Mouse (Mus musculus) forebrain, embryonic 13.5 days (tissue): ENCODE results near the gene Entpd5. TPM values are rescaled to one million over a fixed set of nuclear protein-coding genes. Genes with fewer than 3 reads are reported as not detected.

Experiments used
- ATAC-seq: fragments of 200-750 bp; cut with Nextera tagmentation; 2 replicates; pipeline ENCODE4 v1.8.0; 2017
- H3K27ac ChIP-seq: fragments of 300-500 bp; sonication (generic); 2 replicates; pipeline ENCODE4 v1.5.1; 2015; ENCODE audit warnings: inconsistent platforms, mild to moderate bottlenecking, moderate library complexity
- H3K27me3 ChIP-seq: fragments of 300-500 bp; sonication (generic); 2 replicates; pipeline ENCODE4 v1.6.1; 2015; ENCODE audit warnings: mild to moderate bottlenecking, inconsistent platforms
- H3K36me3 ChIP-seq: fragments of 300-500 bp; sonication (generic); 2 replicates; pipeline ENCODE4 v1.6.1; 2015; ENCODE audit warnings: mild to moderate bottlenecking, inconsistent platforms; ENCODE audit not compliant: poor library complexity, severe bottlenecking
- H3K4me1 ChIP-seq: fragments of 300-500 bp; sonication (generic); 2 replicates; pipeline ENCODE4 v1.6.1; 2015; ENCODE audit warnings: inconsistent platforms
- H3K4me2 ChIP-seq: fragments of 300-500 bp; sonication (generic); 2 replicates; pipeline ENCODE4 v1.6.1; 2015; ENCODE audit warnings: inconsistent platforms, mild to moderate bottlenecking, moderate library complexity
- H3K4me3 ChIP-seq: fragments of 300-500 bp; sonication (generic); 2 replicates; pipeline ENCODE4 v1.5.1; 2015; ENCODE audit warnings: mild to moderate bottlenecking, inconsistent platforms
- H3K9ac ChIP-seq: fragments of 300-500 bp; sonication (generic); 2 replicates; pipeline ENCODE4 v1.6.1; 2015; ENCODE audit warnings: mild to moderate bottlenecking, inconsistent platforms
- H3K9me3 ChIP-seq: fragments of 300-500 bp; sonication (generic); replicated peaks from 2 replicates; pipeline ENCODE4 v1.6.1; 2016; ENCODE audit warnings: inconsistent platforms
- WGBS: fragments of 180-500 bp; shearing (Covaris S2); methylation state at CpG from one replicate; pipeline ENCODE4 v1.1.7; 2015; 5-methylcytosine and 5-hydroxymethylcytosine counted together
- polyA plus RNA-seq: library from polyadenylated mRNA; unstranded; fragments of >200 nt; fragmentation: Nextera tagmentation; extraction: Ambion mirVana; gene quantifications from 2 replicates; pipeline ENCODE4 v1.2.1, GENCODE M21; 2015

The Entpd5 gene
- polyA plus RNA-seq, result 8.8 and 9.9 TPM in 2 replicates

- Histone ChIP-seq H3K4me1 (peaks cover 10% of the 10 kb centered on the region), H3K9me3 (no peaks in the 10 kb centered on the region), H3K27me3 (peaks cover 7% of the 10 kb centered on the region; the same call in 1 of the 2 replicates), H3K9ac (peak within 1 kb of the TSS; percentile 80), H3K36me3 (no peaks in the 10 kb centered on the region), H3K27ac (peak within 1 kb of the TSS; percentile 76), H3K4me2 (peak within 1 kb of the TSS; percentile 90), H3K4me3 (peak within 1 kb of the TSS; percentile 73)
- WGBS, result 1% methylated on average over 63 of the region's 63 CpGs
- ATAC-seq, result peak; percentile 92
These were observed at the start of gene Entpd5, which contains the start of gene Bbof1 for GRCm38 (mm10) chr12:84408819-84409507. Gene Entpd5 (minus strand): TSS chr12:84409029. Gene Bbof1 (plus strand): TSS chr12:84409071.

DNA sequence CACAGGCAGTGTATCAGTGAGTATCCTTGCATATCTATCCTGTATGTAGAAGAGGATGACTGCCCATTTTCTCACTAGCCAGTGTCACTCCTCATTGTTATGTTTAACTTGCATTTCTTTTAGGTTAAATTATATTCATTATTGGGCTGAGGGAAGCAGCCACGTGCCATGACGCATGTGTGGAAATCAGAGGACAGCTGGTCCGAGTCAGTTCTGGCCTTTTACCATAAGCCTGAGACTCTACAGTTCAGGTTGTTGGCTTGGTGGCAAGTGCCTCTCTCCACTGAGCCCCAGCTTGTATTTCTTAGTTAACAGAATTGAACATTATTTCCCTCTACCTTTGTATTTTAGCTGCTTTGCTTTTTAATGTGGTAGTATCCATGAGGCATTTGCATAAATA, 48.1 kb upstream of the Entpd5 start:
- Histone ChIP-seq H3K4me1 (peaks cover 13% of the 10 kb centered on the region), H3K27me3 (no peaks in the 10 kb centered on the region), H3K4me3 (no peak overlapping the region), H3K9me3 (no peaks in the 10 kb centered on the region; the same call in 1 of the 2 replicates), H3K9ac (no peak overlapping the region), H3K27ac (no peak overlapping the region), H3K36me3 (peaks cover 31% of the 10 kb centered on the region), H3K4me2 (no peak overlapping the region)
- 96% methylated on average over 3 of the region's 3 CpGs for WGBS
- no peak for ATAC-seq

DNA sequence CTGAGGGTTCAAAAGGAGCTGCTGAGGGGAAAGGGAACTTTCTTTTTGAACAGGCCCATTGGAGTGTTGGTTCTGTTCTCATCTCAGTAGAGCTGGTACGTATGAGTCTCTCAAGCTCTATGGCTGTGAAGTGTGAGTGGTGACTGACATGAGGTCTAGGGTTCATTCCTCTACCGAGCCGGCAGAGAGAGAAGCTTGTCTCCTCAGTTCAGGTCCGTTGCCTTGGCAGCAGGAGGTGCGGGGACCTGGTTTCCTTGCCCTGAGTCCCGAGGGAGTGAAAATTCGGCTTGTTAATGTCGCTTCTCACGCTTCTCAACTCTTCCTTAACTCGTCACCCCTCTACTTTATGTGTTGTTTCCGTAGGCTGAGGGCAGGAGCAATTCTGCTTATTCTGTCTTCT, 43.0 kb upstream of the Entpd5 start:
- 2% methylated on average over 11 of the region's 11 CpGs for WGBS
- Histone ChIP-seq H3K9me3 (no peaks in the 10 kb centered on the region), H3K27me3 (peaks cover 4% of the 10 kb centered on the region; the same call in 1 of the 2 replicates), H3K4me2 (peak overlapping the region; percentile 99), H3K9ac (peak overlapping the region; percentile 76), H3K27ac (peak overlapping the region; percentile 32), H3K36me3 (0 out of 2 replicates have a peak, but pooled peaks cover 2% of the 10 kb centered on the region), H3K4me1 (peaks cover 23% of the 10 kb centered on the region), H3K4me3 (peak overlapping the region; percentile 85)
- no peak for ATAC-seq

DNA sequence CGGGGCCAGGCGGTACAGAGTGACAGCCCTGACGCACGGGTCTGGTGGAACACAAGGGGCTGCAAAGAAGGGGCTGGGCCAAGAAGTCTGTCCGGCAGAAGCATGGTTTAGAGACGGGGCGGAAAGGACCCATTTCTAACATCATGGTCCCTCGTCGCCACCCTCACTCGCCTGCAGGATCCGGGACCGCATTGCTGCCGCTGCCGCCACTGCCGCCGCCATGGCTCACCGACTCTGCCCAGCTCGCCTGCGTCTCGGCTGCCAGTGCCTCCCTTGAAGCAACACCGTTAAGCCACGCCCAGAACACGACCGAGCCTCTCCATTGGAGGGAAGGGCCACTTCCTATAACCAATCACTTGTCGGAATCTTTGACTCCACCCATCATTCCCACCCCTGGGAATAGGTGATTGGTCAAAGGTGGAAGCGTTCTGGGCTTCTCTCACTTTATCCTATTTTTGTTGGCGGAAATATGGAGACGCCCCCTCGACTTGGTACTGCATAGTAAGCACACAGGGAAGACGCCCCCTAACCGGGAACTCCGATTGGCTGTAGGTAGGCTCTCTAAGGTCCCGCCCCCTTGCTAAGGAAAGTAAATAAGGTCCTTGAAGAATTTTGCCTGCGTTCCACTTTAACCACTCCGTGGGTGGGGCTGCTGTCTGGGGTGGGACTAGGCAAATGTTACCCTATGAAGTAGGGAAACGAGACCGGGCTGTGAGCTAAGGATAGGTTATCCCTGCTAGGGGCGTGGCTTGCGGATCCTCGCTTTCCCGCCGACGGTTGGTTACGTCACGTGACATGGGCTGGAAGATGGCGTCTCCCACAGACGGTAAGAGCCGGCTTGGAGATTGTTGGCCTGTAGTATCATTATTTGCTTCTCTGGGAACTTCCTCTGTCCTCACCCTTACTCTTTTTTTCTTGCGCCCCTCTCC, 42.2 kb upstream of the Entpd5 start, which contains the start of the genes Aldh6a1 and Lin52:
TSS of gene Aldh6a1 (minus strand) at position 287 of the 929 bp plus-strand sequence.
TSS of gene Lin52 (plus strand) at position 705 of the 929 bp plus-strand sequence.
- ATAC-seq, result peak; percentile 99
- WGBS, result under 1% methylated on average over 49 of the region's 49 CpGs
- Histone ChIP-seq H3K4me2 (peak within 1 kb of the TSS; percentile 99), H3K27me3 (peaks cover 4% of the 10 kb centered on the region; the same call in 1 of the 2 replicates), H3K9me3 (no peaks in the 10 kb centered on the region), H3K9ac (peak within 1 kb of the TSS; percentile 76), H3K4me1 (peaks cover 23% of the 10 kb centered on the region), H3K4me3 (peak within 1 kb of the TSS; percentile 85), H3K27ac (peak within 1 kb of the TSS; percentile 33), H3K36me3 (0 out of 2 replicates have a peak, but pooled peaks cover 2% of the 10 kb centered on the region)

- Histone ChIP-seq H3K4me2 (peak overlapping the region; percentile 99), H3K27ac (0 out of 2 replicates have a peak overlapping the region, but pooled peaks have one; percentile 33), H3K9ac (peak overlapping the region; percentile 70), H3K4me1 (peaks cover 23% of the 10 kb centered on the region), H3K9me3 (no peaks in the 10 kb centered on the region), H3K4me3 (peak overlapping the region; percentile 85), H3K27me3 (peaks cover 4% of the 10 kb centered on the region; the same call in 1 of the 2 replicates), H3K36me3 (0 out of 2 replicates have a peak, but pooled peaks cover 2% of the 10 kb centered on the region)
- 1% methylated on average over 6 of the region's 6 CpGs for WGBS
- no peak for ATAC-seq
These were observed 41.5 kb upstream of the Entpd5 start for GRCm38 (mm10) chr12:84450351-84450717.

- Histone ChIP-seq H3K27ac (no peak overlapping the region), H3K27me3 (peaks cover 4% of the 10 kb centered on the region; the same call in 1 of the 2 replicates), H3K9me3 (no peaks in the 10 kb centered on the region), H3K4me2 (peak overlapping the region; percentile 99), H3K4me3 (peak overlapping the region; percentile 85), H3K36me3 (no peaks in the 10 kb centered on the region), H3K4me1 (peaks cover 23% of the 10 kb centered on the region), H3K9ac (peak overlapping the region; percentile 70; the same call in 1 of the 2 replicates)
- no peak for ATAC-seq
- WGBS, result 61% methylated on average over 10 of the region's 10 CpGs
These were observed 41.1 kb upstream of the Entpd5 start for GRCm38 (mm10) chr12:84449887-84450286.

DNA sequence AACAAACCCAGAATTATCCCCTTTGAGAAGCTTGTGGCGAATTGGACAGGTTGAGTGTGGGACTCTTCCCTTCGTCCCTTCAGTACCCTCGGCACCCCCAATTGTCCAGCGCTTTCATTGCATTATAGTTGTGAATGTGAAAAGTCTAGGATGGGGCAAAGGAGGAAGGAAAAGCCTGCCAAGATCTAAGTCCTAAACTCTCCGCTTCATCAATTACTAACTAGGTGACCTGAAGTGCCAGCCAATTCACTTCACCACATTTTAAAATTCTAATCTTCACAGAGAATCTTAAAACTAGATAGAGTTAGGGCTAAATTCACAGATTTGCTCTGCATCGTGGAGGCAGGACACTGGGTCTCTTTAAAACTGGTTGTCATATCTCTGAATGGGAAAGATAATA, 39.4 kb upstream of the Entpd5 start:
- Histone ChIP-seq H3K27ac (no peak overlapping the region), H3K4me2 (no peak overlapping the region), H3K9me3 (no peaks in the 10 kb centered on the region), H3K27me3 (peaks cover 4% of the 10 kb centered on the region; the same call in 1 of the 2 replicates), H3K4me3 (no peak overlapping the region), H3K4me1 (peaks cover 23% of the 10 kb centered on the region), H3K9ac (no peak overlapping the region), H3K36me3 (no peaks in the 10 kb centered on the region)
- WGBS, result 79% methylated on average over 6 of the region's 6 CpGs
- ATAC-seq, result no peak

DNA sequence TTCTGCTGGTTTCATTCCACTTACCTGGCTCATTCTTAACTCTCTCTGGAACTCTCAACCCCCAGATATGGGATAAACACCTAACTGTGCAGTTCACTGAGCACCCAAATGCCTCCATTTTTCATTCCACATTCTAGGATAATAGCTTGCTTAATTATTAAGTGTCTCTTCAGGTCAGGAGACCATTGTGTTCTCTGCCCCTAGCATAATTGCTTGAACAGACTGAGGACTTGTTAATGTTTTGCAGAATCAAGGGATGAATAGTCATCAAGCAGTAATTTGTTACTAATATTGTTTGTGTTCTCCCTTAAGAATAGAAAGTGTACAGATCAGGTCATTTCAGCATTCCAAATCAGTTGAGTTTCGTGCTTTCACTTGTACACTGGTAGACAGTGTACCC, 38.6 kb upstream of the Entpd5 start:
- H3K4me3 ChIP-seq, result no peak overlapping the region
- peaks cover 4% of the 10 kb centered on the region; the same call in 1 of the 2 replicates for H3K27me3 ChIP-seq
- H3K9me3 ChIP-seq, result no peaks in the 10 kb centered on the region
- H3K4me1 ChIP-seq, result peaks cover 16% of the 10 kb centered on the region
- no peak overlapping the region for H3K4me2 ChIP-seq
- WGBS, result 66% methylated on average over 1 of the region's 1 CpGs
- no peak overlapping the region for H3K27ac ChIP-seq
- H3K9ac ChIP-seq, result no peak overlapping the region
- ATAC-seq, result no peak
- H3K36me3 ChIP-seq, result no peaks in the 10 kb centered on the region

DNA sequence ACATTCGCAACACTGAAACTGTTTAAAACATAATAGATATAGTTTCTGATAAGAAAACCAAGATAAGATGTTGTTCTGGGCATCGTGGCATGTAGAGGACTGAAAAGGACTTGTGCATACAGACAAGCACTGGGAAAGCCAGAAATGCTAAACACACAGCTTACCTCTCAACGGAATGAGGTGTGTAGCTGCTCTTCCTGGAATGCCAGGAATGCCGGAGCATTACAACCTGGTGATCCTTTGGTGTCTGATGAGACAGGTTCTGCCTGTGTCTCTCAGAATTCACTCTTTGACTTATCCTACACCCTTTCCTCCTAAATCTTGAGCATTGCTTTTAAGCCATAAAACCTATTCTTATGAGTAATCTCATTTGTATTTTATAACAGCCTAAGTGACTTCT, 33.7 kb upstream of the Entpd5 start:
- H3K4me3 ChIP-seq, result no peak overlapping the region
- H3K36me3 ChIP-seq, result no peaks in the 10 kb centered on the region
- H3K27me3 ChIP-seq, result peaks cover 4% of the 10 kb centered on the region; the same call in 1 of the 2 replicates
- no peak overlapping the region for H3K4me2 ChIP-seq
- no peak for ATAC-seq
- H3K9me3 ChIP-seq, result no peaks in the 10 kb centered on the region
- H3K27ac ChIP-seq, result no peak overlapping the region
- no peaks in the 10 kb centered on the region for H3K4me1 ChIP-seq
- 70% methylated on average over 4 of the region's 4 CpGs for WGBS
- no peak overlapping the region for H3K9ac ChIP-seq

GRCm38 (mm10) chr12:84438697-84439096, 29.9 kb upstream of the Entpd5 start:
- Histone ChIP-seq H3K27me3 (no peaks in the 10 kb centered on the region), H3K4me2 (no peak overlapping the region), H3K4me3 (no peak overlapping the region), H3K36me3 (peaks cover 1% of the 10 kb centered on the region; the same call in 1 of the 2 replicates), H3K9ac (no peak overlapping the region), H3K9me3 (no peaks in the 10 kb centered on the region), H3K27ac (no peak overlapping the region), H3K4me1 (no peaks in the 10 kb centered on the region)
- ATAC-seq, result no peak
- 82% methylated on average over 2 of the region's 2 CpGs for WGBS

- 96% methylated on average over 2 of the region's 2 CpGs for WGBS
- Histone ChIP-seq H3K4me1 (no peaks in the 10 kb centered on the region), H3K4me2 (no peak overlapping the region), H3K27ac (no peak overlapping the region), H3K4me3 (no peak overlapping the region), H3K27me3 (no peaks in the 10 kb centered on the region), H3K9ac (no peak overlapping the region), H3K9me3 (no peaks in the 10 kb centered on the region), H3K36me3 (peaks cover 14% of the 10 kb centered on the region)
- no peak for ATAC-seq
These were observed 21.0 kb upstream of the Entpd5 start for GRCm38 (mm10) chr12:84429825-84430224.
